Mouse (Mus musculus): ENCODE data around the gene Med18. TPM values are rescaled to one million over a fixed set of nuclear protein-coding genes. Genes with fewer than 3 reads are reported as not detected.
A peak's percentile ranks its signal among the peaks of the same experiment; 100 is the strongest.

The Med18 gene
- polyA plus RNA-seq, 1 experiment from 2014 or later: 11.3 TPM

- H3K4me2 ChIP-seq (replicated peaks; ENCODE audit: low read depth, low read length): no peak overlapping the region
- TF ChIP-seq EP300 (IDR thresholded peaks at IDR 0.05): no peak
- TF ChIP-seq CTCF (IDR thresholded peaks at IDR 0.05): no peak
- ATAC-seq (no peak), DNase-seq (ENCODE audit: low spot score) (no peak)
- no peaks in the 10 kb centered on the region for H3K9me3 ChIP-seq (ENCODE audit: low read length)
- peaks cover 6% of the 10 kb centered on the region for H3K4me1 ChIP-seq (ENCODE audit: insufficient read depth, low read depth, low read length)
- no peak overlapping the region for H3K9ac ChIP-seq (replicated peaks; ENCODE audit: low read depth)
- H3K27me3 ChIP-seq (replicated peaks; ENCODE audit: insufficient read depth, low read length): no peaks in the 10 kb centered on the region
- no peak overlapping the region for H3K27ac ChIP-seq (ENCODE audit: low read length)
- H3K36me3 ChIP-seq (ENCODE audit: insufficient read depth, low read length): no peaks in the 10 kb centered on the region
- H3K4me3 ChIP-seq (ENCODE audit: low read depth, low read length): no peak overlapping the region
- WGBS: 66% methylated on average over 10 of the region's 10 CpGs
Observed at GRCm38 (mm10) chr4:132505800-132506199, 42.1 kb upstream of the Med18 start.

GRCm38 (mm10) chr4:132505034-132505738 is 41.5 kb upstream of the Med18 start:
- Histone ChIP-seq H3K9ac (replicated peaks; ENCODE audit: low read depth) (no peak overlapping the region), H3K4me1 (ENCODE audit: insufficient read depth, low read depth, low read length) (peaks cover 6% of the 10 kb centered on the region), H3K4me3 (ENCODE audit: low read depth, low read length) (no peak overlapping the region), H3K4me2 (replicated peaks; ENCODE audit: low read depth, low read length) (no peak overlapping the region), H3K36me3 (ENCODE audit: insufficient read depth, low read length) (no peaks in the 10 kb centered on the region), H3K9me3 (ENCODE audit: low read length) (no peaks in the 10 kb centered on the region), H3K27ac (ENCODE audit: low read length) (no peak overlapping the region), H3K27me3 (replicated peaks; ENCODE audit: insufficient read depth, low read length) (no peaks in the 10 kb centered on the region)
- DNase-seq (ENCODE audit: low spot score) (no peak), ATAC-seq (no peak)
- TF ChIP-seq EP300 (IDR thresholded peaks at IDR 0.05): no peak
- TF ChIP-seq CTCF (IDR thresholded peaks at IDR 0.05): no peak
- 60% methylated on average over 6 of the region's 6 CpGs for WGBS

GRCm38 (mm10) chr4:132503344-132503743 is 39.6 kb upstream of the Med18 start:
- no peak overlapping the region for H3K4me2 ChIP-seq (replicated peaks; ENCODE audit: low read depth, low read length)
- peaks cover 3% of the 10 kb centered on the region; the same call in 1 of the 2 replicates for H3K36me3 ChIP-seq (ENCODE audit: insufficient read depth, low read length)
- H3K4me1 ChIP-seq (ENCODE audit: insufficient read depth, low read depth, low read length): peaks cover 6% of the 10 kb centered on the region; the same call in 1 of the 2 replicates
- DNase-seq (ENCODE audit: low spot score) (no peak), ATAC-seq (no peak)
- no peaks in the 10 kb centered on the region for H3K27me3 ChIP-seq (replicated peaks; ENCODE audit: insufficient read depth, low read length)
- 66% methylated on average over 11 of the region's 11 CpGs for WGBS
- H3K9me3 ChIP-seq (ENCODE audit: low read length): no peaks in the 10 kb centered on the region
- H3K9ac ChIP-seq (replicated peaks; ENCODE audit: low read depth): no peak overlapping the region
- TF ChIP-seq EP300 (IDR thresholded peaks at IDR 0.05) (no peak), CTCF (IDR thresholded peaks at IDR 0.05) (no peak)
- H3K27ac ChIP-seq (ENCODE audit: low read length): no peak overlapping the region
- H3K4me3 ChIP-seq (ENCODE audit: low read depth, low read length): no peak overlapping the region

- no peak overlapping the region for H3K27ac ChIP-seq (ENCODE audit: low read length)
- H3K9ac ChIP-seq (replicated peaks; ENCODE audit: low read depth): no peak overlapping the region
- DNase-seq (ENCODE audit: low spot score) (no peak), ATAC-seq (no peak)
- WGBS: 96% methylated on average over 6 of the region's 6 CpGs
- H3K4me1 ChIP-seq (ENCODE audit: insufficient read depth, low read depth, low read length): no peaks in the 10 kb centered on the region
- H3K4me2 ChIP-seq (replicated peaks; ENCODE audit: low read depth, low read length): no peak overlapping the region
- H3K4me3 ChIP-seq (ENCODE audit: low read depth, low read length): no peak overlapping the region
- H3K36me3 ChIP-seq (ENCODE audit: insufficient read depth, low read length): peaks cover 19% of the 10 kb centered on the region
- TF ChIP-seq CTCF (IDR thresholded peaks at IDR 0.05) (no peak), EP300 (IDR thresholded peaks at IDR 0.05) (no peak)
- H3K27me3 ChIP-seq (replicated peaks; ENCODE audit: insufficient read depth, low read length): no peaks in the 10 kb centered on the region
- H3K9me3 ChIP-seq (ENCODE audit: low read length): no peaks in the 10 kb centered on the region
Observed at GRCm38 (mm10) chr4:132501639-132502038, 37.9 kb upstream of the Med18 start.

GRCm38 (mm10) chr4:132494271-132494918 is 30.7 kb upstream of the Med18 start:
- TF ChIP-seq CTCF (IDR thresholded peaks at IDR 0.05): no peak
- H3K36me3 ChIP-seq (ENCODE audit: insufficient read depth, low read length): peaks cover 38% of the 10 kb centered on the region

GRCm38 (mm10) chr4:132492178-132493060 is 28.7 kb upstream of the Med18 start:
- H3K4me2 ChIP-seq (replicated peaks; ENCODE audit: low read depth, low read length): no peak overlapping the region
- WGBS: 52% methylated on average over 10 of the region's 10 CpGs
- no peaks in the 10 kb centered on the region for H3K27me3 ChIP-seq (replicated peaks; ENCODE audit: insufficient read depth, low read length)
- no peaks in the 10 kb centered on the region for H3K4me1 ChIP-seq (ENCODE audit: insufficient read depth, low read depth, low read length)
- no peak overlapping the region for H3K4me3 ChIP-seq (ENCODE audit: low read depth, low read length)
- no peak overlapping the region for H3K27ac ChIP-seq (ENCODE audit: low read length)
- H3K9ac ChIP-seq (replicated peaks; ENCODE audit: low read depth): no peak overlapping the region
- peaks cover 26% of the 10 kb centered on the region for H3K36me3 ChIP-seq (ENCODE audit: insufficient read depth, low read length)
- no peaks in the 10 kb centered on the region for H3K9me3 ChIP-seq (ENCODE audit: low read length)
- TF ChIP-seq CTCF (IDR thresholded peaks at IDR 0.05): no peak
- TF ChIP-seq EP300 (IDR thresholded peaks at IDR 0.05): no peak
- ATAC-seq (peak; percentile 13; the same call in 1 of the 2 replicates), DNase-seq (ENCODE audit: low spot score) (no peak)

More at GRCm38 (mm10) chr4:132494271-132494918, 30.7 kb upstream of the Med18 start:
- Histone ChIP-seq H3K4me1 (ENCODE audit: insufficient read depth, low read depth, low read length) (no peaks in the 10 kb centered on the region), H3K9ac (replicated peaks; ENCODE audit: low read depth) (no peak overlapping the region), H3K27ac (ENCODE audit: low read length) (no peak overlapping the region), H3K4me2 (replicated peaks; ENCODE audit: low read depth, low read length) (no peak overlapping the region), H3K4me3 (ENCODE audit: low read depth, low read length) (no peak overlapping the region), H3K9me3 (ENCODE audit: low read length) (no peaks in the 10 kb centered on the region), H3K27me3 (replicated peaks; ENCODE audit: insufficient read depth, low read length) (no peaks in the 10 kb centered on the region)
- WGBS: 84% methylated on average over 20 of the region's 20 CpGs
- DNase-seq (ENCODE audit: low spot score) (peak; percentile 38), ATAC-seq (peak; percentile 33)

All from lung, postnatal 0 days (tissue).